Mouse (Mus musculus) intestine, embryonic 15.5 days (tissue): ENCODE results near the gene Cenpl. TPM values are rescaled to one million over a fixed set of nuclear protein-coding genes. Genes with fewer than 3 reads are reported as not detected.

Source experiments
- polyA plus RNA-seq: library from polyadenylated mRNA; unstranded; fragments of >200 nt; fragmentation: Nextera tagmentation; extraction: Ambion mirVana; gene quantifications from 2 replicates; pipeline ENCODE4 v1.2.1, GENCODE M21; 2015

Cenpl gene
- polyA plus RNA-seq, 1 experiment from 2014 or later = 27.5 TPM

Other genes starting within 250 kb of the Cenpl start
- 7.5 and 8.0 TPM in 2 replicates for gene Rc3h1, start 164.3 kb upstream of the Cenpl start, polyA plus RNA-seq
- gene Serpinc1, start 92.1 kb upstream of the Cenpl start, polyA plus RNA-seq = 7.0 and 11.8 TPM in 2 replicates
- gene Zbtb37, start 35.9 kb upstream of the Cenpl start, polyA plus RNA-seq = 6.0 and 8.3 TPM in 2 replicates
- gene Dars2, start 55 bp upstream of the Cenpl start, polyA plus RNA-seq = 44.9 and 46.9 TPM in 2 replicates
- gene Klhl20, start 60.8 kb downstream of the Cenpl start, polyA plus RNA-seq = 11.4 and 12.0 TPM in 2 replicates
- gene Ankrd45, start 72.0 kb downstream of the Cenpl start, polyA plus RNA-seq = 0.74 and 1.1 TPM in 2 replicates
- gene Tex50, start 88.6 kb downstream of the Cenpl start, polyA plus RNA-seq = not detected in 2 replicates
- gene Prdx6, start 180.5 kb downstream of the Cenpl start, polyA plus RNA-seq = 484 and 495 TPM in 2 replicates